Mouse (Mus musculus) stomach, postnatal 0 days (tissue): Measurements from ENCODE around the gene Serinc5. TPM values are rescaled to one million over a fixed set of nuclear protein-coding genes. Genes with fewer than 3 reads are reported as not detected.
A peak's percentile ranks its signal among the peaks of the same experiment; 100 is the strongest.
"Not testable (repeated sequence)": the region's sequence is repeated elsewhere in the genome, so short reads cannot be mapped to it uniquely, and the experiment has no call there.

Experiments used
- ATAC-seq: fragments of 200-750 bp; cut with Nextera tagmentation; 2 replicates; pipeline ENCODE4 v1.8.0; 2017; ENCODE audit not compliant: low FRiP score, low TSS enrichment
- DNase-seq: peaks from one replicate; pipeline ENCODE4 v3.0.0-alpha.2; 2016; ENCODE audit warnings: low spot score
- H3K27ac ChIP-seq: fragments of 300-500 bp; sonication (generic); replicated peaks from 2 replicates; pipeline ENCODE4 v1.5.1; 2014; ENCODE audit warnings: mild to moderate bottlenecking, control low read depth
- H3K27me3 ChIP-seq: fragments of 300-500 bp; sonication (generic); 2 replicates; pipeline ENCODE4 v1.6.1; 2014; ENCODE audit warnings: low read length; ENCODE audit not compliant: control insufficient read depth, insufficient read depth
- H3K36me3 ChIP-seq: fragments of 300-500 bp; sonication (generic); 2 replicates; pipeline ENCODE4 v1.6.1; 2014; ENCODE audit warnings: low read length, mixed read lengths; ENCODE audit not compliant: control insufficient read depth, insufficient read depth
- H3K4me1 ChIP-seq: fragments of 300-500 bp; sonication (generic); replicated peaks from 2 replicates; pipeline ENCODE4 v1.6.1; 2014; ENCODE audit warnings: antibody characterized with exemption; ENCODE audit not compliant: control insufficient read depth, insufficient read depth
- H3K4me2 ChIP-seq: fragments of 300-500 bp; sonication (generic); replicated peaks from 2 replicates; pipeline ENCODE4 v1.6.1; 2014; ENCODE audit warnings: low read depth, mild to moderate bottlenecking, control low read depth, moderate library complexity
- H3K4me3 ChIP-seq: fragments of 300-500 bp; sonication (generic); 2 replicates; pipeline ENCODE4 v1.5.1; 2014; ENCODE audit warnings: low read depth, low read length, control low read depth
- H3K9ac ChIP-seq: fragments of 300-500 bp; sonication (generic); 2 replicates; pipeline ENCODE4 v1.6.1; 2014; ENCODE audit warnings: mild to moderate bottlenecking, low read length, control low read depth, mixed read lengths
- H3K9me3 ChIP-seq: fragments of 300-500 bp; sonication (generic); 2 replicates; pipeline ENCODE4 v1.6.1; 2016; ENCODE audit warnings: low read length; ENCODE audit not compliant: control insufficient read depth
- CTCF ChIP-seq: IDR thresholded peaks from 2 replicates; pipeline ENCODE4 v1.5.1; 2016; ENCODE audit warnings: antibody characterized with exemption, low read depth, mild to moderate bottlenecking, moderate library complexity
- EP300 ChIP-seq: optimal IDR thresholded peaks from 2 replicates; pipeline ENCODE3; 2016; ENCODE audit warnings: antibody characterized with exemption
- WGBS: fragments of 180-500 bp; shearing (Covaris S2); extraction: QIAGEN DNeasy Blood & Tissue Kit; methylation state at CpG from one replicate; pipeline ENCODE4 v1.1.7; 2014; 5-methylcytosine and 5-hydroxymethylcytosine counted together
- polyA plus RNA-seq: library from polyadenylated mRNA; unstranded; fragments of >200 nt; fragmentation: Nextera tagmentation; extraction: Ambion mirVana; gene quantifications from 2 replicates; pipeline ENCODE4 v1.2.1, GENCODE M21; 2015

The Serinc5 gene
- polyA plus RNA-seq, 1 experiment from 2014 or later = 14.5 TPM

DNA sequence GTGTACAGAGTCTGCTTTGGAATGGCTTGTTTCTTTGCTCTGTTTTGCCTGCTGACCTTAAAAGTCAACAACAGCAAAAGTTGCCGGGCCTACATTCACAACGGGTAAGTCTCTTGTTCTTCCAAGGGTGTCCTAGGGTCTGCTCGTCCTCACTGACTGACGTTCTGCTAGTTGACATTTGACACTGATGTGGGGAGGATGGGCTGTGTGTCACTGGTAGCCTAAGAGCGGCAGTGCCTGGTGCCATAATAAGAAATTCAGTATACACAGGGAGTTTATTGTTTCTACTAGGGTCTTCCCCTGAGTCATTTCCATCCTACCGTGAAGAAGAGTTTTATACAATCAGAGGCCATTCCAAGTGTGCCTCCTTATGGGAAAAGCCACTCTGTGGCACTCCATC, 71.9 kb downstream of the Serinc5 start:
- DNase-seq (no peak), ATAC-seq (no peak)
- no peak overlapping the region for H3K27ac ChIP-seq
- H3K27me3 ChIP-seq = no peaks in the 10 kb centered on the region
- no peak overlapping the region for H3K9ac ChIP-seq
- H3K36me3 ChIP-seq = peaks cover 2% of the 10 kb centered on the region; the same call in 1 of the 2 replicates
- 60% methylated on average over 6 of the region's 6 CpGs for WGBS
- no peak overlapping the region for H3K4me3 ChIP-seq
- TF ChIP-seq EP300 = no peak
- TF ChIP-seq CTCF = no peak
- no peaks in the 10 kb centered on the region for H3K9me3 ChIP-seq
- H3K4me1 ChIP-seq = peaks cover 2% of the 10 kb centered on the region
- H3K4me2 ChIP-seq = no peak overlapping the region

DNA sequence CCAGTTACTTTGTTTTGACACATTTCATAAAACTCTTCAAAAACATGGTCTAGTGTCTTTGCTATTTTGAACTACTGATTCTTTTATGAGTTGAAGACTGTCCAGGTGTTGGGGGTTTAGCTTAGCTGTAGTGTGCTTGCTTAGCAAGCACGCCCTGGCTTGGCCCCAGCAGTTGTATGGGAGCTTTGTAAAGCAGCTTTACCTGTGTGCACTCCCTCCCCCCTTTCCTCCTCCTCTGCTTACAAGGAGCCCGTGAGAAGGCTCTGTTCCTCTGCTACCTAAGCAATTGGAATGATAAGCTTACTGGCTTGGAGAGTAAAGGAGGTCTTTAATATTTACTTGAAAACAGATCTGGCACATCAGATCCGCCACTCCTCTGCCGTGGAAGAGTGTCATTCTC, 72.6 kb downstream of the Serinc5 start:
- peaks cover 5% of the 10 kb centered on the region; the same call in 1 of the 2 replicates for H3K36me3 ChIP-seq
- TF ChIP-seq CTCF (no peak), EP300 (no peak)
- ATAC-seq (no peak), DNase-seq (peak; percentile 34)
- H3K4me2 ChIP-seq = no peak overlapping the region
- no peaks in the 10 kb centered on the region for H3K27me3 ChIP-seq
- no peak overlapping the region for H3K4me3 ChIP-seq
- H3K4me1 ChIP-seq = peaks cover 2% of the 10 kb centered on the region
- no peaks in the 10 kb centered on the region for H3K9me3 ChIP-seq
- no peak overlapping the region for H3K27ac ChIP-seq
- H3K9ac ChIP-seq = no peak overlapping the region
- 47% methylated on average over 4 of the region's 4 CpGs for WGBS

DNA sequence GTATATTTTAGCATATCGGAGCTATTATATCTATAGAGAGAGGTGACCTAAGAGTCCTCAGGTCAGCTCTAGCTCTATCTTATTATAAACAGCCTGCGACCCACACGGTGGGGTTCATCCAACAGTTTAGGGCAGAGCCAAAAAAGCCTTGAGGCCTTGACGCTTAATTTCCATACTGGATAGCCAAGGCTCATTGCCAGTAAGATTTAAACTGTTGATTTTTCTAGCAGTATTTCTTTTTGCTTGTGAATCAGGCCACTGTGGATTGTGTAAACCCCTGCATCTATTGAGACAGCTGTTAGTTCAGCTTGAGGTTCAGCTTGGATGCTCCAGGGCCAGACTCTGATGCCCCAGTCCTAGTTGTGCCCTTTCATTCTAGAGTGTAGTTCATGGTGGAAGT, 73.4 kb downstream of the Serinc5 start:
- Histone ChIP-seq H3K9ac (no peak overlapping the region), H3K4me1 (peaks cover 2% of the 10 kb centered on the region; the same call in 1 of the 2 replicates), H3K36me3 (peaks cover 5% of the 10 kb centered on the region; the same call in 1 of the 2 replicates), H3K4me2 (no peak overlapping the region), H3K27me3 (no peaks in the 10 kb centered on the region), H3K27ac (no peak overlapping the region), H3K4me3 (no peak overlapping the region), H3K9me3 (no peaks in the 10 kb centered on the region)
- WGBS = 48% methylated on average over 4 of the region's 4 CpGs
- DNase-seq (no peak), ATAC-seq (no peak)
- no peak for TF ChIP-seq EP300
- TF ChIP-seq CTCF = no peak

DNA sequence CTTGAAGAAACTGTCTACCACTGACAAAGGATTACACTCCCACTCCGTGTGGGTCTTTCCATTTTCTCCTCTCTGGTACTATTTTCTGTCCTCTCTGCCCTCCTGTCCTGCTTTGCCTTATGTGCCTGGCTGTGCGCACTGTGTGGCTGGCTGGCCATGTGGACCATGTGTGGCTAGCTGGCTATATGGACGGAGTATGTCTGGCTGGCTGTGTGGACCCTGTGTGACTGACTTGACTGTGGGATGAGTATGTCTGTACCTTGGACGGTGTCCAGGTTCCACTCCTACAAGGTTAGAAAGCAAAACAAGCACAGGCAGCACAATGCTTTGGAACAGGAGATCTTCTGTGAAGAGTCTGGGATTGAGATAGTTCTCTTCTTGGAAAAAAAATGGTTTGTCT, 74.4 kb downstream of the Serinc5 start:
- Histone ChIP-seq H3K27me3 (no peaks in the 10 kb centered on the region), H3K9me3 (no peaks in the 10 kb centered on the region), H3K27ac (no peak overlapping the region), H3K4me2 (no peak overlapping the region), H3K4me3 (no peak overlapping the region), H3K9ac (no peak overlapping the region), H3K4me1 (peaks cover 2% of the 10 kb centered on the region; the same call in 1 of the 2 replicates), H3K36me3 (peaks cover 5% of the 10 kb centered on the region; the same call in 1 of the 2 replicates)
- ATAC-seq = no peak
- no peak for DNase-seq
- WGBS = 85% methylated on average over 4 of the region's 4 CpGs
- no peak for TF ChIP-seq CTCF
- no peak for TF ChIP-seq EP300

DNA sequence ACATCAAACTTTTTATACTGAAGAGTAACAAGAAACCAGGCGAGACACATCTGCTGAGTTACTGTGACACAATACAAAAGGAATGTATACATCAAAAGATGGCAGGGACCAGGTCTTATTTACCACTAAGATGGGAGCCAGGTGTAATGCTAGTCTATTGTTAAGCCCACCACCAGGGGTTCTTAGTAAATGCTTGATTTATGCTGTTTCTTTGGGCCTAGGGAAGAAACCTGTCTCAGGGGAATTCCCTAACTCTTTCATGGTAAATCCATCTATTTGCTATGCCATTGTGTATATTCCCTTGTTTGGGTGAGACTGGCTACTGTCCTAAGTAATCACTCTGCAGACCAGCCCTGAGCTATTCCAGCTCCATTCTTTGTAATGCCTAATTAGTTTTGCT, 76.3 kb downstream of the Serinc5 start:
- H3K27me3 ChIP-seq, H3K27ac ChIP-seq, H3K9me3 ChIP-seq, H3K4me2 ChIP-seq, ATAC-seq, H3K36me3 ChIP-seq, H3K4me1 ChIP-seq, H3K9ac ChIP-seq, DNase-seq, H3K4me3 ChIP-seq: not testable (repeated sequence)
- WGBS = 63% methylated on average over 1 of the region's 1 CpGs

DNA sequence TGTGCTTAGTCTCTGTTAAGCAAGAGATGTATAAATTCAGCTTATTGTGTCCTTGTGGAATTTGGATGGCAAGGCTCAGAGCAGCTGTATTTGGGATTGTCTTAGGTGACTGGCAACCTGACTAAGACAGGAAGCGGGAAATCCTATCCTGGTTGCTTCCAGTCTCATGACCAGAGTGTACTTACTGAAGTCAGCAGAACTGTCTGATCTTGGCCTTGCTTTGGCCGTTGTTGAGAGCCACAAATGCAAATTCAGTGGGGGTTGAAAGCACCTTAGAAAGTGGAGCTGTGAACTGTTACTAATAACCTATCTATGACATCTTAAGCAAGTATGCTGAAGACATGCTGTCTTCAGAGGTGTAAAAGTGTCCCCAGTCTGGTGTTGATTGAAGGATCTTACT, 78.2 kb downstream of the Serinc5 start:
- DNase-seq (no peak), ATAC-seq (no peak)
- Histone ChIP-seq H3K36me3 (peaks cover 5% of the 10 kb centered on the region; the same call in 1 of the 2 replicates), H3K27ac (no peak overlapping the region), H3K9ac (no peak overlapping the region), H3K4me1 (peaks cover 2% of the 10 kb centered on the region; the same call in 1 of the 2 replicates), H3K9me3 (no peaks in the 10 kb centered on the region), H3K27me3 (no peaks in the 10 kb centered on the region), H3K4me3 (no peak overlapping the region), H3K4me2 (no peak overlapping the region)
- TF ChIP-seq CTCF = no peak
- no peak for TF ChIP-seq EP300
- WGBS = 88% methylated on average over 2 of the region's 2 CpGs
